Mouse (Mus musculus): ENCODE data around the gene Phactr1. TPM values are rescaled to one million over a fixed set of nuclear protein-coding genes. Genes with fewer than 3 reads are reported as not detected.
A peak's percentile ranks its signal among the peaks of the same experiment; 100 is the strongest.

Gene Phactr1
- total RNA-seq, 2 experiments from 2014 or later = 1.8 to 2.1 TPM

- DNase-seq = no peak
Observed at GRCm38 (mm10) chr13:43030222-43030621, 349.8 kb downstream of the Phactr1 start.

- DNase-seq = no peak
Observed at GRCm38 (mm10) chr13:43032451-43032850, 352.0 kb downstream of the Phactr1 start.

GRCm38 (mm10) chr13:43036510-43036909 is 356.1 kb downstream of the Phactr1 start:
- DNase-seq = no peak

- DNase-seq = no peak
Observed at GRCm38 (mm10) chr13:43042766-43043165, 362.3 kb downstream of the Phactr1 start.

- DNase-seq = no peak
Observed at GRCm38 (mm10) chr13:43048553-43048952, 368.1 kb downstream of the Phactr1 start.

GRCm38 (mm10) chr13:43053201-43053600 is 372.8 kb downstream of the Phactr1 start:
- DNase-seq = no peak

- no peak for DNase-seq
Observed at GRCm38 (mm10) chr13:43055136-43055535, 374.7 kb downstream of the Phactr1 start.

- DNase-seq = no peak
Observed at GRCm38 (mm10) chr13:43057104-43057503, 376.7 kb downstream of the Phactr1 start.

GRCm38 (mm10) chr13:43063355-43063754 is 382.9 kb downstream of the Phactr1 start:
- DNase-seq = no peak

- DNase-seq = no peak
Observed at GRCm38 (mm10) chr13:43068716-43069265, 388.4 kb downstream of the Phactr1 start.

GRCm38 (mm10) chr13:43070496-43070895 is 390.1 kb downstream of the Phactr1 start:
- DNase-seq = no peak

GRCm38 (mm10) chr13:43070971-43071370 is 390.5 kb downstream of the Phactr1 start:
- DNase-seq = no peak

GRCm38 (mm10) chr13:43075456-43075855 is 395.0 kb downstream of the Phactr1 start:
- DNase-seq = no peak

GRCm38 (mm10) chr13:43077485-43077884 is 397.1 kb downstream of the Phactr1 start:
- DNase-seq = no peak

GRCm38 (mm10) chr13:43085226-43085625 is 404.8 kb downstream of the Phactr1 start:
- DNase-seq = no peak

- no peak for DNase-seq
Observed at GRCm38 (mm10) chr13:43094365-43094764, 413.9 kb downstream of the Phactr1 start.

- no peak for DNase-seq
Observed at GRCm38 (mm10) chr13:43102943-43103342, 422.5 kb downstream of the Phactr1 start.

- no peak for DNase-seq
Observed at GRCm38 (mm10) chr13:43104496-43104895, 424.1 kb downstream of the Phactr1 start.

GRCm38 (mm10) chr13:43112280-43112679 is 431.9 kb downstream of the Phactr1 start:
- no peak for DNase-seq

GRCm38 (mm10) chr13:43112707-43113106 is 432.3 kb downstream of the Phactr1 start:
- DNase-seq = no peak

GRCm38 (mm10) chr13:43113141-43113540 is 432.7 kb downstream of the Phactr1 start:
- no peak for DNase-seq

GRCm38 (mm10) chr13:43122306-43123070 is 442.1 kb downstream of the Phactr1 start:
- peak; percentile 42 for DNase-seq

- no peak for DNase-seq
Observed at GRCm38 (mm10) chr13:43123895-43124682, 443.7 kb downstream of the Phactr1 start.
